Mouse (Mus musculus): ENCODE results near the gene Olfr74.
"Not testable (repeated sequence)": the region's sequence is repeated elsewhere in the genome, so short reads cannot be mapped to it uniquely, and the experiment has no call there.

Olfr74 gene

GRCm38 (mm10) chr2:87974563-87974962, at the start of gene Olfr74:
Gene Olfr74 (minus strand): TSS chr2:87974663.
- DNase-seq (ENCODE audit: low spot score in 2 of 2) = no peak

GRCm38 (mm10) chr2:88022474-88022873, 48.0 kb upstream of the Olfr74 start, which contains the start of gene Olfr1161:
Gene Olfr1161 (plus strand): TSS chr2:88022774.
- DNase-seq (ENCODE audit: low spot score in 2 of 2) = not testable (repeated sequence)

GRCm38 (mm10) chr2:88007515-88008318, 33.3 kb upstream of the Olfr74 start, which contains the start of gene Olfr1160:
Gene Olfr1160 (minus strand): TSS chr2:88008268.
- DNase-seq (ENCODE audit: low spot score in 2 of 2) = no peak

- no peak for DNase-seq (ENCODE audit: low spot score in 2 of 2)
These were observed 15.3 kb upstream of the Olfr74 start, which contains the start of gene Olfr1158 for GRCm38 (mm10) chr2:87989813-87990212. Gene Olfr1158 (plus strand): TSS chr2:87990113.

- no peak for DNase-seq (ENCODE audit: low spot score in 2 of 2)
These were observed 6.3 kb downstream of the Olfr74 start, which contains the start of gene Olfr1157 for GRCm38 (mm10) chr2:87968199-87968598. Gene Olfr1157 (minus strand): TSS chr2:87968299.

- DNase-seq (ENCODE audit: low spot score in 2 of 2) = no peak
These were observed 21.5 kb downstream of the Olfr74 start, which contains the start of gene Olfr1156 for GRCm38 (mm10) chr2:87953000-87953399. Gene Olfr1156 (minus strand): TSS chr2:87953100.

- DNase-seq (ENCODE audit: low spot score in 2 of 2) = no peak
These were observed 29.4 kb downstream of the Olfr74 start, which contains the start of gene Olfr1155 for GRCm38 (mm10) chr2:87945037-87945436. Gene Olfr1155 (minus strand): TSS chr2:87945137.

Data from spleen, postnatal 14 days (tissue).